Comparison of ENCODE assay signal across 25 mouse cellular contexts in genomic region chr12:97793364-97794120, GRCm38 (mm10).
DNase-seq lines count a peak whose midpoint lies in the region; ATAC-seq lines count a peak whose summit lies in the region.
"Had no signal": no experiment of that assay in that cellular context is flagged by ENCODE, and none has a peak within 500 bp of the region (broad histone marks: within the 10 kb centered on the region; RNA-seq: fewer than 3 reads in every experiment).

No protein-coding gene starts in this region.

- peak; percentile 6 for DNase-seq in layer of hippocampus, adult 11-12 months (ENCODE audit: low spot score)
- DNase-seq in layer of hippocampus, adult 8-10 months (ENCODE audit: low spot score in 2 of 2): no peak
- peak; percentile 17 for DNase-seq in midbrain, embryonic 14.5 days
- DNase-seq in midbrain, embryonic 11.5 days (ENCODE audit: low spot score, missing footprints): no peak
- DNase-seq in adrenal gland, postnatal 14 days: no peak
- DNase-seq in thymus, postnatal 0 days (ENCODE audit: low spot score): no peak
- DNase-seq: adrenal gland, postnatal 25 days; cerebellum, adult 18-20 months; cerebellum, postnatal 10 days; gastrocnemius, postnatal 25 days; heart, adult 11 months; kidney, adult 18-20 months; kidney, postnatal 25 days; lung, embryonic 14.5 days; lung, postnatal 14 days had no signal

- H3K9ac ChIP-seq in midbrain, embryonic 14.5 days (replicated peaks; ENCODE audit: low read length): no peak overlapping the region
- no peak overlapping the region for H3K9ac ChIP-seq in midbrain, embryonic 11.5 days (ENCODE audit: low read length)
- H3K9ac ChIP-seq in forebrain, embryonic 13.5 days: no peak overlapping the region; the same call in 1 of the 2 replicates
- H3K9ac ChIP-seq: heart, embryonic 15.5 days; kidney, embryonic 15.5 days; limb, embryonic 12.5 days; liver, embryonic 15.5 days; lung, embryonic 14.5 days; neural tube, embryonic 13.5 days had no signal

- no peaks in the 10 kb centered on the region for H3K9me3 ChIP-seq in midbrain, embryonic 14.5 days (ENCODE audit: control insufficient read depth, low read length)
- no peaks in the 10 kb centered on the region for H3K9me3 ChIP-seq in midbrain, embryonic 11.5 days (ENCODE audit: control insufficient read depth, low read length)
- no peaks in the 10 kb centered on the region for H3K9me3 ChIP-seq in forebrain, embryonic 13.5 days (replicated peaks)
- H3K9me3 ChIP-seq: heart, embryonic 10.5 days; heart, embryonic 15.5 days; kidney, embryonic 15.5 days; limb, embryonic 12.5 days; liver, embryonic 15.5 days; neural tube, embryonic 13.5 days had no signal

- no peak overlapping the region for H3K4me3 ChIP-seq in midbrain, embryonic 14.5 days (replicated peaks; ENCODE audit: low read depth, low read length)
- H3K4me3 ChIP-seq in midbrain, embryonic 11.5 days (ENCODE audit: low read depth, low read length): no peak overlapping the region
- no peak overlapping the region for H3K4me3 ChIP-seq in forebrain, embryonic 13.5 days
- H3K4me3 ChIP-seq: erythroblast, embryonic 14.5 days; heart, embryonic 10.5 days; heart, embryonic 15.5 days; kidney, embryonic 15.5 days; limb, embryonic 12.5 days; liver, embryonic 15.5 days; neural tube, embryonic 13.5 days had no signal

- no peaks in the 10 kb centered on the region for H3K36me3 ChIP-seq in midbrain, embryonic 14.5 days (ENCODE audit: control insufficient read depth, insufficient read depth, low read length)
- no peaks in the 10 kb centered on the region for H3K36me3 ChIP-seq in midbrain, embryonic 11.5 days (ENCODE audit: control insufficient read depth, insufficient read depth, low read length)
- no peaks in the 10 kb centered on the region for H3K36me3 ChIP-seq in forebrain, embryonic 13.5 days (ENCODE audit: poor library complexity, severe bottlenecking)
- H3K36me3 ChIP-seq: heart, embryonic 10.5 days; heart, embryonic 15.5 days; kidney, embryonic 15.5 days; limb, embryonic 12.5 days; liver, embryonic 15.5 days; neural tube, embryonic 13.5 days had no signal

- H3K27me3 ChIP-seq in midbrain, embryonic 14.5 days (ENCODE audit: control insufficient read depth, insufficient read depth, low read length): no peaks in the 10 kb centered on the region
- no peaks in the 10 kb centered on the region for H3K27me3 ChIP-seq in midbrain, embryonic 11.5 days (ENCODE audit: control insufficient read depth, insufficient read depth, low read length)
- no peaks in the 10 kb centered on the region for H3K27me3 ChIP-seq in forebrain, embryonic 13.5 days
- H3K27me3 ChIP-seq: heart, embryonic 15.5 days; kidney, embryonic 15.5 days; limb, embryonic 12.5 days; liver, embryonic 15.5 days; neural tube, embryonic 13.5 days had no signal

- WGBS in midbrain, embryonic 14.5 days: 65% methylated on average over 16 of the region's 16 CpGs
- 73% methylated on average over 16 of the region's 16 CpGs for WGBS in midbrain, embryonic 11.5 days
- WGBS in forebrain, embryonic 13.5 days: 21% methylated on average over 16 of the region's 16 CpGs

- no peak for ATAC-seq in midbrain, embryonic 14.5 days (ENCODE audit: low FRiP score, low TSS enrichment)
- no peak for ATAC-seq in midbrain, embryonic 11.5 days (ENCODE audit: low FRiP score)
- peak; percentile 68 for ATAC-seq in forebrain, embryonic 13.5 days
- ATAC-seq: CD4-positive, CD25-positive, alpha-beta regulatory T cell, adult 4 months; inflammation-experienced regulatory T-cells, adult 6 months had no signal

- 0 out of 2 replicates have a peak, but pooled peaks cover 4% of the 10 kb centered on the region for H3K4me1 ChIP-seq in midbrain, embryonic 14.5 days (ENCODE audit: control insufficient read depth, insufficient read depth, low read length)
- no peaks in the 10 kb centered on the region for H3K4me1 ChIP-seq in midbrain, embryonic 11.5 days (ENCODE audit: control insufficient read depth, insufficient read depth, low read length)
- H3K4me1 ChIP-seq in forebrain, embryonic 13.5 days: peaks cover 15% of the 10 kb centered on the region
- H3K4me1 ChIP-seq: heart, embryonic 10.5 days; heart, embryonic 15.5 days; kidney, embryonic 15.5 days; limb, embryonic 12.5 days; liver, embryonic 15.5 days; neural tube, embryonic 13.5 days had no signal

- no peak overlapping the region for H3K27ac ChIP-seq in midbrain, embryonic 14.5 days (replicated peaks; ENCODE audit: low read depth, low read length)
- no peak overlapping the region for H3K27ac ChIP-seq in midbrain, embryonic 11.5 days (ENCODE audit: low read depth, low read length)
- H3K27ac ChIP-seq in forebrain, embryonic 13.5 days: peak overlapping the region; percentile 25; the same call in 1 of the 2 replicates
- H3K27ac ChIP-seq: heart, embryonic 10.5 days; heart, embryonic 15.5 days; kidney, embryonic 15.5 days; limb, embryonic 12.5 days; liver, embryonic 15.5 days; neural tube, embryonic 13.5 days had no signal

- 0 out of 2 replicates have a peak overlapping the region, but pooled peaks have one; percentile 6 for H3K4me2 ChIP-seq in midbrain, embryonic 14.5 days (ENCODE audit: low read length)
- H3K4me2 ChIP-seq in midbrain, embryonic 11.5 days: no peak overlapping the region
- peak overlapping the region; percentile 39 for H3K4me2 ChIP-seq in forebrain, embryonic 13.5 days
- H3K4me2 ChIP-seq: heart, embryonic 15.5 days; kidney, embryonic 15.5 days; limb, embryonic 12.5 days; liver, embryonic 15.5 days; lung, embryonic 14.5 days; neural tube, embryonic 13.5 days had no signal

Comparison
In these comparisons a context has a peak if more than half of its experiments do, and no peak if none do; other contexts are left out.
1. DNase-seq: peak in layer of hippocampus, adult 11-12 months (single experiment) and midbrain, embryonic 14.5 days (single experiment); none in layer of hippocampus, adult 8-10 months (0 of 2), midbrain, embryonic 11.5 days (single experiment), adrenal gland, postnatal 14 days (single experiment) and thymus, postnatal 0 days (single experiment).